Mouse (Mus musculus) limb, embryonic 12.5 days (tissue): ENCODE data around the gene St6galnac6. TPM values are rescaled to one million over a fixed set of nuclear protein-coding genes. Genes with fewer than 3 reads are reported as not detected.

ENCODE experiments used
- ATAC-seq: fragments of 200-750 bp; cut with Nextera tagmentation; 2 replicates; pipeline ENCODE4 v1.8.0; 2017; ENCODE audit warnings: low read depth, moderate TSS enrichment; ENCODE audit not compliant: insufficient number of reproducible peaks, insufficient read depth, low FRiP score, low TSS enrichment
- H3K27ac ChIP-seq: fragments of 300-500 bp; sonication (generic); 2 replicates; pipeline ENCODE4 v1.5.1; 2016; ENCODE audit warnings: mild to moderate bottlenecking, moderate library complexity
- H3K27me3 ChIP-seq: fragments of 300-500 bp; sonication (generic); 2 replicates; pipeline ENCODE4 v1.6.1; 2016; ENCODE audit warnings: mild to moderate bottlenecking, moderate library complexity
- H3K36me3 ChIP-seq: fragments of 300-500 bp; sonication (generic); 2 replicates; pipeline ENCODE4 v1.6.1; 2016; ENCODE audit warnings: mild to moderate bottlenecking, moderate library complexity
- H3K4me1 ChIP-seq: fragments of 300-500 bp; sonication (generic); replicated peaks from 2 replicates; pipeline ENCODE4 v1.6.1; 2016
- H3K4me2 ChIP-seq: fragments of 300-500 bp; sonication (generic); 2 replicates; pipeline ENCODE4 v1.6.1; 2016; ENCODE audit warnings: mild to moderate bottlenecking, moderate library complexity
- H3K4me3 ChIP-seq: fragments of 300-500 bp; sonication (generic); replicated peaks from 2 replicates; pipeline ENCODE4 v1.5.1; 2016; ENCODE audit warnings: mild to moderate bottlenecking
- H3K9ac ChIP-seq: fragments of 300-500 bp; sonication (generic); replicated peaks from 2 replicates; pipeline ENCODE4 v1.6.1; 2016; ENCODE audit warnings: mild to moderate bottlenecking, moderate library complexity
- H3K9me3 ChIP-seq: fragments of 300-500 bp; sonication (generic); 2 replicates; pipeline ENCODE4 v1.6.1; 2016; ENCODE audit warnings: mild to moderate bottlenecking, moderate library complexity
- WGBS: fragments of 180-500 bp; shearing (Covaris S2); methylation state at CpG from one replicate; pipeline ENCODE4 v1.1.7; 2016; 5-methylcytosine and 5-hydroxymethylcytosine counted together
- polyA plus RNA-seq: library from polyadenylated mRNA; unstranded; fragments of >200 nt; fragmentation: Nextera tagmentation; extraction: Ambion mirVana; gene quantifications from 2 replicates; pipeline ENCODE4 v1.2.1, GENCODE M21; 2016

The St6galnac6 gene
- polyA plus RNA-seq, 1 experiment from 2014 or later, result 23.4 TPM

- ATAC-seq, result no peak
- peak overlapping the region; percentile 93; the same call in 1 of the 2 replicates for H3K4me2 ChIP-seq
- no peak overlapping the region for H3K9ac ChIP-seq
- peaks cover 10% of the 10 kb centered on the region for H3K27me3 ChIP-seq
- no peaks in the 10 kb centered on the region for H3K9me3 ChIP-seq
- peaks cover 18% of the 10 kb centered on the region for H3K4me1 ChIP-seq
- peaks cover 33% of the 10 kb centered on the region for H3K36me3 ChIP-seq
- WGBS, result 90% methylated on average over 11 of the region's 11 CpGs
- no peak overlapping the region for H3K4me3 ChIP-seq
- no peak overlapping the region for H3K27ac ChIP-seq
Observed at GRCm38 (mm10) chr2:32572196-32572595, 27.3 kb upstream of the St6galnac6 start.

- H3K4me3 ChIP-seq, result peak within 1 kb of the TSS; percentile 54
- H3K9ac ChIP-seq, result peak within 1 kb of the TSS; percentile 68
- peaks cover 13% of the 10 kb centered on the region; the same call in 1 of the 2 replicates for H3K36me3 ChIP-seq
- no peaks in the 10 kb centered on the region for H3K9me3 ChIP-seq
- H3K4me1 ChIP-seq, result peaks cover 21% of the 10 kb centered on the region
- 79% methylated on average over 6 of the region's 6 CpGs for WGBS
- ATAC-seq, result no peak
- H3K4me2 ChIP-seq, result peak within 1 kb of the TSS; percentile 94
- 0 out of 2 replicates have a peak within 1 kb of the TSS, but pooled peaks have one; percentile 45 for H3K27ac ChIP-seq
- peaks cover 33% of the 10 kb centered on the region for H3K27me3 ChIP-seq
Observed at GRCm38 (mm10) chr2:32574497-32574896, 25.0 kb upstream of the St6galnac6 start, which contains the start of gene Pip5kl1. Gene Pip5kl1 (plus strand): TSS chr2:32574797.

- Histone ChIP-seq H3K4me3 (peak overlapping the region; percentile 54), H3K27ac (0 out of 2 replicates have a peak overlapping the region, but pooled peaks have one; percentile 45), H3K9ac (peak overlapping the region; percentile 68), H3K36me3 (peaks cover 13% of the 10 kb centered on the region; the same call in 1 of the 2 replicates), H3K9me3 (no peaks in the 10 kb centered on the region), H3K27me3 (peaks cover 39% of the 10 kb centered on the region), H3K4me2 (peak overlapping the region; percentile 94), H3K4me1 (peaks cover 21% of the 10 kb centered on the region)
- 1% methylated on average over 26 of the region's 26 CpGs for WGBS
- no peak for ATAC-seq
Observed at GRCm38 (mm10) chr2:32574901-32575585, 24.5 kb upstream of the St6galnac6 start.

GRCm38 (mm10) chr2:32575586-32576160 lies 23.8 kb upstream of the St6galnac6 start, which contains the start of gene 9430097D07Rik:
Gene 9430097D07Rik (minus strand): TSS chr2:32575684.
- Histone ChIP-seq H3K4me1 (peaks cover 21% of the 10 kb centered on the region), H3K9ac (peak within 1 kb of the TSS; percentile 68), H3K36me3 (peaks cover 13% of the 10 kb centered on the region; the same call in 1 of the 2 replicates), H3K27me3 (peaks cover 42% of the 10 kb centered on the region), H3K4me2 (peak within 1 kb of the TSS; percentile 94), H3K27ac (0 out of 2 replicates have a peak within 1 kb of the TSS, but pooled peaks have one; percentile 45), H3K4me3 (peak within 1 kb of the TSS; percentile 54), H3K9me3 (no peaks in the 10 kb centered on the region)
- ATAC-seq, result peak; percentile 45; the same call in 1 of the 2 replicates
- WGBS, result 7% methylated on average over 28 of the region's 28 CpGs

GRCm38 (mm10) chr2:32576532-32576931 lies 23.0 kb upstream of the St6galnac6 start:
- peaks cover 18% of the 10 kb centered on the region for H3K4me1 ChIP-seq
- H3K9ac ChIP-seq, result no peak overlapping the region
- H3K9me3 ChIP-seq, result no peaks in the 10 kb centered on the region
- 0 out of 2 replicates have a peak overlapping the region, but pooled peaks have one; percentile 94 for H3K4me2 ChIP-seq
- H3K27me3 ChIP-seq, result peaks cover 42% of the 10 kb centered on the region
- H3K36me3 ChIP-seq, result peaks cover 13% of the 10 kb centered on the region; the same call in 1 of the 2 replicates
- H3K27ac ChIP-seq, result no peak overlapping the region
- no peak overlapping the region for H3K4me3 ChIP-seq
- 90% methylated on average over 9 of the region's 9 CpGs for WGBS
- ATAC-seq, result no peak

GRCm38 (mm10) chr2:32578146-32579046 lies 21.1 kb upstream of the St6galnac6 start:
- Histone ChIP-seq H3K4me1 (peaks cover 16% of the 10 kb centered on the region), H3K4me2 (no peak overlapping the region), H3K4me3 (no peak overlapping the region), H3K36me3 (no peaks in the 10 kb centered on the region; the same call in 1 of the 2 replicates), H3K9ac (no peak overlapping the region), H3K27me3 (peaks cover 54% of the 10 kb centered on the region), H3K27ac (no peak overlapping the region), H3K9me3 (no peaks in the 10 kb centered on the region)
- no peak for ATAC-seq
- 36% methylated on average over 24 of the region's 30 CpGs for WGBS

- Histone ChIP-seq H3K4me1 (0 out of 2 replicates have a peak, but pooled peaks cover 10% of the 10 kb centered on the region), H3K4me2 (peak overlapping the region; percentile 36), H3K27me3 (peaks cover 49% of the 10 kb centered on the region), H3K27ac (no peak overlapping the region), H3K9ac (no peak overlapping the region), H3K9me3 (no peaks in the 10 kb centered on the region), H3K36me3 (no peaks in the 10 kb centered on the region), H3K4me3 (0 out of 2 replicates have a peak overlapping the region, but pooled peaks have one; percentile 15)
- WGBS, result 38% methylated on average over 19 of the region's 19 CpGs
- no peak for ATAC-seq
Observed at GRCm38 (mm10) chr2:32581450-32582095, 17.9 kb upstream of the St6galnac6 start.

- peak overlapping the region; percentile 54 for H3K9ac ChIP-seq
Observed at GRCm38 (mm10) chr2:32582830-32583799, 16.4 kb upstream of the St6galnac6 start.

GRCm38 (mm10) chr2:32585149-32585714 lies 14.3 kb upstream of the St6galnac6 start:
- H3K27me3 ChIP-seq, result peaks cover 13% of the 10 kb centered on the region

More at GRCm38 (mm10) chr2:32582830-32583799, 16.4 kb upstream of the St6galnac6 start:
- Histone ChIP-seq H3K27me3 (peaks cover 34% of the 10 kb centered on the region), H3K9me3 (no peaks in the 10 kb centered on the region), H3K27ac (no peak overlapping the region), H3K36me3 (no peaks in the 10 kb centered on the region), H3K4me2 (peak overlapping the region; percentile 62), H3K4me3 (peak overlapping the region; percentile 27), H3K4me1 (peaks cover 19% of the 10 kb centered on the region)
- 13% methylated on average over 37 of the region's 37 CpGs for WGBS
- ATAC-seq, result peak; percentile 45

More at GRCm38 (mm10) chr2:32585149-32585714, 14.3 kb upstream of the St6galnac6 start:
- Histone ChIP-seq H3K9ac (no peak overlapping the region), H3K4me1 (peaks cover 21% of the 10 kb centered on the region), H3K4me2 (no peak overlapping the region), H3K36me3 (peaks cover 6% of the 10 kb centered on the region), H3K27ac (no peak overlapping the region), H3K9me3 (no peaks in the 10 kb centered on the region), H3K4me3 (no peak overlapping the region)
- ATAC-seq, result no peak
- 84% methylated on average over 7 of the region's 7 CpGs for WGBS
